Mouse (Mus musculus): ENCODE data around the gene Mgp. TPM values are rescaled to one million over a fixed set of nuclear protein-coding genes. Genes with fewer than 3 reads are reported as not detected.
A peak's percentile ranks its signal among the peaks of the same experiment; 100 is the strongest.

Mgp gene
- polyA plus RNA-seq, 1 experiment from 2014 or later = 3.1 TPM

DNA sequence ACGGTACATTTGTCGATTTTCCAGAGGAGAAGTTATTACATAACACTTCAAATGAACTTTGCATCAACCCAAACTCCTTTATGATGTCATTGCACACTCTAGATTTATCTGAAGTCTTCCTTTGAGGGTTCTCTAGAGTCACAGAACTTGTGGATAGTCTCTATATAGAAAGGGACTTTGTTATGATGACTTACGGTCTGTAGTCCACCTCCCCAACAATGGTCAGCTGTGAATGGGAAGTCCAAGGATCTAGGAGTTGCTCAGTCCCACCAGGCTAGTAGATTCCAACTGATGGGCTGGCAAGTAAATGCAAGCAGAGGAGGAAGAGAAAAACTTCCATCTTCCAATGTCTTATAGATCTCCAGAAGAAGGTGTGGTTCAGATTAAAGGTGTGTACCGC lies 46.9 kb downstream of the Mgp start:
- Histone ChIP-seq H3K4me3 (ENCODE audit: low read depth, low read length) (peak overlapping the region; percentile 100), H3K9me3 (ENCODE audit: control insufficient read depth, low read length) (no peaks in the 10 kb centered on the region), H3K4me2 (ENCODE audit: low read depth, low read length) (peak overlapping the region; percentile 57), H3K4me1 (ENCODE audit: control insufficient read depth, insufficient read depth, low read length) (peaks cover 8% of the 10 kb centered on the region; the same call in 1 of the 2 replicates), H3K27ac (ENCODE audit: low read depth, low read length) (peak overlapping the region; percentile 86), H3K9ac (replicated peaks; ENCODE audit: low read depth, low read length) (peak overlapping the region; percentile 50), H3K27me3 (ENCODE audit: control insufficient read depth, insufficient read depth, low read length) (no peaks in the 10 kb centered on the region), H3K36me3 (ENCODE audit: control insufficient read depth, insufficient read depth, low read length) (peaks cover 10% of the 10 kb centered on the region)
- WGBS = 35% methylated on average over 4 of the region's 4 CpGs
- no peak for ATAC-seq (ENCODE audit: low read depth)

DNA sequence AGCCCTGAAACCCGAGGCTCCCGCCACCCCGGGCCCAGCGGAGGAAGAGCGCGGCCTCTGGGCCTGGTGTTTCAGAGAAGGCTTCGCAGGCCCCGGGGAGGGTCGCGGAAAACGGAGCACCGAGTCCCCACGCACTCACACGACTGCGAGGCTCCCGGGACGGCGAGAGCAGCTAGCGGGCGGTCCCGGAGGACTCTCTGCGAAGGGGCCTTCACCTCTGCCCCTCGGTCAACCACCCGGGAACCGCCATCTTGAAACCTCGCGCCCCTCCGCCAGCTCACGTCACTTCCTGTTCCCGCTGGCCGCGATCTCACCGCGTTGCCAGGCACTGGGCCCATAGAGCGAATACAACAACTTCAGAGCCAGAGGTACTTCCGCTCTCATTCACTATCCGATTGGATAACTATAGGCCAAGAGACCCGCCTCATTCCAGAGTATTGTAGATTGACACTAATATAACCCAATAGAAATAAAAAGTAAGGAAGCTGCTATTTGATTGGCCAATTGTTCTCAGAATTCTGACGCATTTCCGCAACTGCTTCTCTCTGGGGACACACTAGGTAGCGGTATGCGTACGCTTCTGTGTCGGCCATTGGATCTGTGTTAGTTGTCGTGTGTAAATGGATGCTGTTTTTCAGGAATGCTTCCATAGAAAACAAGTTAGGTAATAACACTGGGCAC lies 47.6 kb downstream of the Mgp start, which contains the start of gene Wbp11:
Gene Wbp11 (minus strand): TSS at position 353 of the 681 bp plus-strand sequence.
- peak within 1 kb of the TSS; percentile 79 for H3K4me2 ChIP-seq (ENCODE audit: low read depth, low read length)
- H3K4me3 ChIP-seq (ENCODE audit: low read depth, low read length) = peak within 1 kb of the TSS; percentile 100
- ATAC-seq (ENCODE audit: low read depth) = peak; percentile 100
- H3K4me1 ChIP-seq (ENCODE audit: control insufficient read depth, insufficient read depth, low read length) = peaks cover 8% of the 10 kb centered on the region; the same call in 1 of the 2 replicates
- peaks cover 10% of the 10 kb centered on the region for H3K36me3 ChIP-seq (ENCODE audit: control insufficient read depth, insufficient read depth, low read length)
- peak within 1 kb of the TSS; percentile 86 for H3K27ac ChIP-seq (ENCODE audit: low read depth, low read length)
- no peaks in the 10 kb centered on the region for H3K27me3 ChIP-seq (ENCODE audit: control insufficient read depth, insufficient read depth, low read length)
- no peaks in the 10 kb centered on the region for H3K9me3 ChIP-seq (ENCODE audit: control insufficient read depth, low read length)
- peak within 1 kb of the TSS; percentile 82 for H3K9ac ChIP-seq (replicated peaks; ENCODE audit: low read depth, low read length)
- under 1% methylated on average over 45 of the region's 45 CpGs for WGBS

DNA sequence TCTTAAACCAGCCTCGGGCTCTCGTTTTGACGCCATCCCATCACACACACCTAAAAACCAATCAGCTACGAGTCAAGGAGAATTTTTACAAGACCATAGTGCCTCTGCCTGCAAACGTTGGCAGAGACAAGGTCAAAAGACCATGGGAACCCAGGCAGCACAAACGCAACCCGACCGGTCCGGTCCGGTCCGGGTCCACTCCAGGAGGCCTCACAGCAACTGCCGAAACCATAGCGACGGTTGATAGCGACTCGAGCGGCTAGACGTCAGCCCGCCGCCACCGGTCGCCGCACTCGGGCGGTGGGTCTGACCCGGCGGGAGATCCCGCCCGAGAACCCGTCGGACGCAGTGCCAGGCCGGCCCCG lies 48.1 kb downstream of the Mgp start, which contains the start of gene BC049715:
Gene BC049715 (plus strand): TSS at position 111 of the 365 bp plus-strand sequence.
- peaks cover 14% of the 10 kb centered on the region for H3K36me3 ChIP-seq (ENCODE audit: control insufficient read depth, insufficient read depth, low read length)
- WGBS = 0% methylated on average over 34 of the region's 34 CpGs
- peaks cover 8% of the 10 kb centered on the region; the same call in 1 of the 2 replicates for H3K4me1 ChIP-seq (ENCODE audit: control insufficient read depth, insufficient read depth, low read length)
- H3K9ac ChIP-seq (replicated peaks; ENCODE audit: low read depth, low read length) = peak within 1 kb of the TSS; percentile 82
- no peaks in the 10 kb centered on the region for H3K27me3 ChIP-seq (ENCODE audit: control insufficient read depth, insufficient read depth, low read length)
- peak within 1 kb of the TSS; percentile 100 for H3K4me3 ChIP-seq (ENCODE audit: low read depth, low read length)
- no peaks in the 10 kb centered on the region for H3K9me3 ChIP-seq (ENCODE audit: control insufficient read depth, low read length)
- no peak; the same call in 1 of the 2 replicates for ATAC-seq (ENCODE audit: low read depth)
- H3K27ac ChIP-seq (ENCODE audit: low read depth, low read length) = peak within 1 kb of the TSS; percentile 86
- peak within 1 kb of the TSS; percentile 79 for H3K4me2 ChIP-seq (ENCODE audit: low read depth, low read length)

DNA sequence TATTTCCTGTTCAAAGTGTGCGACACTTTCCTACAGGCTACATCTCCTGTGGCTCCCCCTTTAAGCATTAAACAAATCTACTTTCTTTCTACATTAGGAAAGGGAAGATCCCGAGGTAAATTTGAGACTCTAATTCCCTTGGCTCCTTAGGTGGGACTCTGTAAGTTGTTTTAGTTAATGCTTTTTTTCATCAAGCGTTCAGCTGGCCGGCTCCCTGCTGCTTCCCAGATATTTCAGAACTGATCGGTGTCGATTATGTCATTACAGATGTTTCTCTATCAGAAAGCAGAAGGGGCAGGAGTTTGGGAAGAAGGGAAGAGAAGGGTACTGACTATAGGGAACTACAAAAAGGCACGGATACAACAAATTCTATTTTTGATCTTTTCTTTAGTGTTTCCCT lies 48.5 kb downstream of the Mgp start:
- Histone ChIP-seq H3K4me1 (ENCODE audit: control insufficient read depth, insufficient read depth, low read length) (peaks cover 8% of the 10 kb centered on the region; the same call in 1 of the 2 replicates), H3K4me2 (ENCODE audit: low read depth, low read length) (peak overlapping the region; percentile 79), H3K4me3 (ENCODE audit: low read depth, low read length) (peak overlapping the region; percentile 100), H3K27me3 (ENCODE audit: control insufficient read depth, insufficient read depth, low read length) (no peaks in the 10 kb centered on the region), H3K27ac (ENCODE audit: low read depth, low read length) (no peak overlapping the region), H3K36me3 (ENCODE audit: control insufficient read depth, insufficient read depth, low read length) (peaks cover 17% of the 10 kb centered on the region), H3K9me3 (ENCODE audit: control insufficient read depth, low read length) (no peaks in the 10 kb centered on the region), H3K9ac (replicated peaks; ENCODE audit: low read depth, low read length) (peak overlapping the region; percentile 82)
- 25% methylated on average over 7 of the region's 7 CpGs for WGBS
- ATAC-seq (ENCODE audit: low read depth) = no peak

DNA sequence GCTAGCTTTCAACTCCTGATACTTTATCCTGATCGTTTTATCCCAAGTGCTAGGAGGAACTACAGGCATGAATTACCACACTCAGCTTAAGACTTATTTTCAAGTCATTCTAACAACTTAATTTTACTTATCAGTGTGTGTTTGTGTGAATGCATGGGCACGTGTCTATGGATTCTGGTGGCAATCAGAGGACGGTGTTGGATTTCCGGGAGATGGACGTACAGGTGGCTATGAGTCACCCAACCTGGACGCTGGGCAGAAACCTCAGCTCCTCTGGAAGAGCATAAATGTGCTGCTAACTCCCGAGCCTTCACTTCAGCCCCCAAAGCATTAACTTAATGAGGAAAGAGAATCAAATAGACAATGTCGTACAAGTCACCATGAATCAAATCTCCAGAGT lies 50.6 kb downstream of the Mgp start:
- WGBS = 96% methylated on average over 8 of the region's 8 CpGs
- Histone ChIP-seq H3K36me3 (ENCODE audit: control insufficient read depth, insufficient read depth, low read length) (peaks cover 37% of the 10 kb centered on the region), H3K9ac (replicated peaks; ENCODE audit: low read depth, low read length) (no peak overlapping the region), H3K4me3 (ENCODE audit: low read depth, low read length) (no peak overlapping the region), H3K27ac (ENCODE audit: low read depth, low read length) (no peak overlapping the region), H3K27me3 (ENCODE audit: control insufficient read depth, insufficient read depth, low read length) (no peaks in the 10 kb centered on the region), H3K4me1 (ENCODE audit: control insufficient read depth, insufficient read depth, low read length) (peaks cover 8% of the 10 kb centered on the region; the same call in 1 of the 2 replicates), H3K4me2 (ENCODE audit: low read depth, low read length) (no peak overlapping the region), H3K9me3 (ENCODE audit: control insufficient read depth, low read length) (no peaks in the 10 kb centered on the region)
- ATAC-seq (ENCODE audit: low read depth) = no peak

Other genes with a start within 250 kb of the Mgp start
- gene Plbd1, start 213.9 kb downstream of the Mgp start, polyA plus RNA-seq (2014; fragmentation: Nextera tagmentation; extraction: Ambion mirVana) = 0.30 and 0.52 TPM in 2 replicates
- 0.31 TPM in 1 of 2 replicates, not detected in the other for gene Gucy2c, start 94.1 kb downstream of the Mgp start, polyA plus RNA-seq (2014; fragmentation: Nextera tagmentation; extraction: Ambion mirVana)
- 0.50 and 0.56 TPM in 2 replicates for gene Hist4h4, start 71.4 kb downstream of the Mgp start, polyA plus RNA-seq (2014; fragmentation: Nextera tagmentation; extraction: Ambion mirVana)
- gene H2afj, start 67.6 kb downstream of the Mgp start, polyA plus RNA-seq (2014; fragmentation: Nextera tagmentation; extraction: Ambion mirVana) = 92.1 and 103 TPM in 2 replicates
- 1.1 and 1.8 TPM in 2 replicates for gene BC049715, start 48.2 kb downstream of the Mgp start, polyA plus RNA-seq (2014; fragmentation: Nextera tagmentation; extraction: Ambion mirVana)
- gene Wbp11, start 47.6 kb downstream of the Mgp start, polyA plus RNA-seq (2014; fragmentation: Nextera tagmentation; extraction: Ambion mirVana) = 72.3 and 80.2 TPM in 2 replicates
- 1.6 and 2.5 TPM in 2 replicates for gene Smco3, start 40.4 kb downstream of the Mgp start, polyA plus RNA-seq (2014; fragmentation: Nextera tagmentation; extraction: Ambion mirVana)
- gene Art4, start 18.1 kb downstream of the Mgp start, polyA plus RNA-seq (2014; fragmentation: Nextera tagmentation; extraction: Ambion mirVana) = 0.23 TPM in 1 of 2 replicates, not detected in the other
- gene Erp27, start 46.4 kb upstream of the Mgp start, polyA plus RNA-seq (2014; fragmentation: Nextera tagmentation; extraction: Ambion mirVana) = not detected in 2 replicates
- gene Pde6h, start 48.0 kb upstream of the Mgp start, polyA plus RNA-seq (2014; fragmentation: Nextera tagmentation; extraction: Ambion mirVana) = not detected in 2 replicates
- gene Arhgdib, start 66.1 kb upstream of the Mgp start, polyA plus RNA-seq (2014; fragmentation: Nextera tagmentation; extraction: Ambion mirVana) = 6.9 and 15.6 TPM in 2 replicates